Mouse (Mus musculus): ENCODE results near the gene Tmem185b. TPM values are rescaled to one million over a fixed set of nuclear protein-coding genes. Genes with fewer than 3 reads are reported as not detected.

Tmem185b gene
- total RNA-seq, 2 experiments from 2014 or later = 15.4 to 19.8 TPM

DNA sequence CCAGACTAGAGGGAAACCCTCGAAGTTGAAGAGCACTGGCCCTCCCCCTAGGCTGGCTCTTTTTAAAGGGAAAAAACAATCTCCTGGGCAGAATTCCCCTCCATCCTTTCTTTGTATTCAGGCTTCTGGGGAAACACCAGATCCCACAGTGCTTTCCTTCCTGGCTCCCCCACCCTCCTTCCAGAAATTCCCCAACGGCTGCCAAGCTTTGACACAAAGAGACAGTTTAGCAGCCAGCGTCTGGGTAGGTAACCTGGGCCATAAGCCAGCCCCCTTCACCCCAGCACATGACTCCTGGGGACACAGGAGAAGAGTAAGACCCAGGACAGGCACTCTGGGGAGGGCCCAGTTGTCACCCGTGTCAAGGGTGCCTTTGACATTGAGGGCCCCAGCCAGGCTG, 17.4 kb upstream of the Tmem185b start:
- DNase-seq (ENCODE audit: low spot score in 2 of 2) = no peak
- TF ChIP-seq CTCF (conservative IDR thresholded peaks at IDR 0.05) = no peak
- Histone ChIP-seq H3K4me3 (no peak overlapping the region), H3K27ac (no peak overlapping the region)

DNA sequence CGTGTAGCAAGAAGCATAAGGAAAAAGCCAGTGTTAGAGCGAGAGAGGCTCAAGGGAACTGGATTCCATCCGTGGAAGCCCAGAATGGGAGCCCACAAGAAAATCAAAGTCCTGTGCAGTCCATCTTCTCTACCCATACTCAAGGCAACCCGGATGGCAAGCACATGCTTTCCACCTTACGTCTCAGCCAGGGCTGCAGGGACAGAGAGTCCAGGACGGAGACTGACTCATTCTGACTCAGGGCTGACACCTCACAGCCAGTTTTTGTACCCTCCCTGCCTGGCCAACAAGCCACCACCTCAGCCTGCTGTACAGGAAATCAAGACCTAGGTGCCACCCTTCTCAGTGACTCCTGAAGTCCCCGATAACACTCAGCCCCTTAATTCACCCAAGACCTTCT, 16.5 kb upstream of the Tmem185b start:
- no peak overlapping the region for H3K4me3 ChIP-seq
- H3K27ac ChIP-seq = no peak overlapping the region
- DNase-seq (ENCODE audit: low spot score in 2 of 2) = no peak
- no peak for TF ChIP-seq CTCF (conservative IDR thresholded peaks at IDR 0.05)

GRCm38 (mm10) chr1:119510409-119510808, 15.6 kb upstream of the Tmem185b start:
- no peak for DNase-seq (ENCODE audit: low spot score in 2 of 2)
- H3K4me3 ChIP-seq = no peak overlapping the region
- TF ChIP-seq CTCF (conservative IDR thresholded peaks at IDR 0.05) = no peak
- H3K27ac ChIP-seq = no peak overlapping the region

DNA sequence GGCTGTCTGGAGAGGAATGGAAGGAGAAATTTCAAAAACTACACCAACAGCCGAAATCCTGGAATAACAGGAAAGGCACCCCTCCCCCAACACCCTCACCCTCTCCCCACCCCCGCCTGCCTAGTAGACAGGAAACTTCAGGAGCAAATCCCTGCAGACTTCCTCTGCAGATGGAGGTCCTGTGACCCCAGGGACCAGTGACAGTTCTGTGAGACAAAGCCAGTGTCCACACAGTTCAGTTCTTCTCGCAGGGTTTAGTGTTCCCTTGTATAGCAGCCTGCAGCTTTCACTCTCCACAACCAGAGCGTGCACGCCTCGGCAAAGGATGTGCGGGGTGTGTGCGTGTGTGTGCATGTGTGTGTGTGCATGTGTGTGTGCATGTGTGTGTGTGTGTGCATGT, 15.1 kb upstream of the Tmem185b start:
- TF ChIP-seq CTCF (conservative IDR thresholded peaks at IDR 0.05) = no peak
- Histone ChIP-seq H3K27ac (no peak overlapping the region), H3K4me3 (no peak overlapping the region)
- no peak for DNase-seq (ENCODE audit: low spot score in 2 of 2)

DNA sequence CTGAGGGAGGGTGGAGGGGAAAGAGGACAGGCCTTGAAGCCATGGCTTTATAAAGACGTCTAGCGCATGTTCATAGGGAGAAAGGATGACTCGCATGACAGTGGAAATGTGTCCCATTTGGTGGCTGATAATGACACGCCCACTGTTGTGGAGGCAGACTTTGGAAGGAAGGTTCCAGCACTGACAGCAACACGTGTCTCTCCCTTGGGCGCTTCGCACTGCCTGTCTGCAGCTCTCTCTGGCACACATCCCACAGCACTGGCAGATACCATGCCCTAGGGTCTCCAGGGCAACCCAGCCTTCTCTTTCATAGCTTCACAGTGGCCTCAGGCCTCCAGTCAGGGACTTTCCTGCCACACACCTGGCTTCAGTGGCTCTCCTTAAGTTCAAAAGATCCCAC, 7.9 kb upstream of the Tmem185b start:
- no peak overlapping the region for H3K4me3 ChIP-seq
- H3K27ac ChIP-seq = no peak overlapping the region
- no peak for TF ChIP-seq CTCF (conservative IDR thresholded peaks at IDR 0.05)
- no peak for DNase-seq (ENCODE audit: low spot score in 2 of 2)

GRCm38 (mm10) chr1:119518786-119519185, 7.2 kb upstream of the Tmem185b start:
- H3K4me3 ChIP-seq = no peak overlapping the region
- DNase-seq (ENCODE audit: low spot score in 2 of 2) = no peak
- TF ChIP-seq CTCF (conservative IDR thresholded peaks at IDR 0.05) = no peak
- no peak overlapping the region for H3K27ac ChIP-seq

DNA sequence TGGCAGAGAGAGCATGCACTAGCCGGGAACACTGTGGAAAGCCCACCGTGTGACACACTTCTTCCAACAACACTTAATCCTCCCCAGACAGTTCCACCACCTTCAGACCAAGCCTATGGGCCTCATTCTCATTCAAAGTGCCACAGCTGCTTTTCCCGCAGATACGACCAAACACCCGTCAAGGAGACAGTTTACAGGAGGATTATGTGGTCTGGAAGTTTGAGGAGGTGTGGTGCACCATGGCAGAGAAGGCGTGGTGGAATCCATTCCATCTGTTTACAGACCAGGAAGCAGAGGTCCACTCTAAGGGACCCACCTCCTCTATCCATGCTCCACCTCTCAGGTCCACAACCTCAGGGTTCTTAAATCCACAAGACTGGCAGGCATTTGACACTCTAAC, 6.7 kb upstream of the Tmem185b start:
- no peak overlapping the region for H3K4me3 ChIP-seq
- no peak for TF ChIP-seq CTCF (conservative IDR thresholded peaks at IDR 0.05)
- no peak overlapping the region for H3K27ac ChIP-seq
- no peak for DNase-seq (ENCODE audit: low spot score in 2 of 2)

- Histone ChIP-seq H3K4me3 (no peak overlapping the region), H3K27ac (no peak overlapping the region)
- DNase-seq (ENCODE audit: low spot score in 2 of 2) = no peak
- no peak for TF ChIP-seq CTCF (conservative IDR thresholded peaks at IDR 0.05)
Observed at GRCm38 (mm10) chr1:119521029-119521428, 4.9 kb upstream of the Tmem185b start.

GRCm38 (mm10) chr1:119521681-119522080, 4.3 kb upstream of the Tmem185b start:
- TF ChIP-seq CTCF (conservative IDR thresholded peaks at IDR 0.05) = no peak
- Histone ChIP-seq H3K4me3 (no peak overlapping the region), H3K27ac (no peak overlapping the region)
- DNase-seq (ENCODE audit: low spot score in 2 of 2) = no peak

DNA sequence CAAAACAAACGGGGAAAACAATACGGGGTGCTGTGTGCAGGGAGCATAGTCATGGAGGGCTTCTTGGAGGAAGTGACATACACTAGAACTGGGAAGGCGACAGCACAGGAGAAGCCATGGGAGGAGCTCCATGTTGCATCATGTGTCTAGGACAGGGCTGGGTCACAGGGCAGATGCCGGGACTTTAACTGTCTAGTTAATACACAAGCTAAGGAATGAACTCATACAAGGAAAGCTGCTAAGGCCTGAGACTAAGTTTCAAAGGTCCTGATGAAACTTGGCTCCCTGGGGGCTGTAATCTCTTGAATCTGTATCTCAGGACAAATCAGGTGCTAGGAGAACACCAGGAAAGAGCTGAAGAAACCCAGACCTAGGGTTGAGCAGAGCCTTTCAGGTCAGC, 3.2 kb upstream of the Tmem185b start:
- no peak for DNase-seq (ENCODE audit: low spot score in 2 of 2)
- Histone ChIP-seq H3K4me3 (no peak overlapping the region), H3K27ac (no peak overlapping the region)
- TF ChIP-seq CTCF (conservative IDR thresholded peaks at IDR 0.05) = no peak

DNA sequence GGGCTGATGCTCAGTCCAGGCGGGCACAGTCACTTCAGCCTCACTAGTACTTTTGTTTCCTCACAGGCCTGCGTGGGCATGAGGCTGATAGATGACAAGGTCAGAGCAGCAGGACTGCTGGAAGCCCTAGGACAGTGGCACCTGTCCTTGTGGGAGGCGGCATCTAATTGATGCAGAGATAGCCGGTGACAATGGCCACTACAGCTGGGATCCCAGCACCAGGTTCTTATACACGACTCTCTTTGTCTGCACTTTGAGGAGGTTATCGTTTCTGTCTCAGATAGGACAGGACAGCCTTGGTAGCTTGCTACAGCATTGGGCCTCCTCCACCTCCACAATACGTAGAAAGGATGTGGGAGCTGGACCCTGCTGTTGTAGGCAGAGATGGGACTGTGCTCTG, 2.6 kb upstream of the Tmem185b start:
- no peak overlapping the region for H3K4me3 ChIP-seq
- H3K27ac ChIP-seq = no peak overlapping the region
- no peak for DNase-seq (ENCODE audit: low spot score in 2 of 2)
- TF ChIP-seq CTCF (conservative IDR thresholded peaks at IDR 0.05) = no peak

- Histone ChIP-seq H3K27ac (no peak overlapping the region), H3K4me3 (no peak overlapping the region)
- no peak for DNase-seq (ENCODE audit: low spot score in 2 of 2)
- no peak for TF ChIP-seq CTCF (conservative IDR thresholded peaks at IDR 0.05)
Observed at GRCm38 (mm10) chr1:119523826-119524225, 2.1 kb upstream of the Tmem185b start.

GRCm38 (mm10) chr1:119525004-119525444, 936 bp upstream of the Tmem185b start:
- peak; percentile 39 for TF ChIP-seq CTCF (conservative IDR thresholded peaks at IDR 0.05)
- H3K27ac ChIP-seq = peak overlapping the region; percentile 94
- peak in 1 of 2 experiments; percentile 50 for DNase-seq (ENCODE audit: low spot score in 2 of 2)
- H3K4me3 ChIP-seq = peak overlapping the region; percentile 96

DNA sequence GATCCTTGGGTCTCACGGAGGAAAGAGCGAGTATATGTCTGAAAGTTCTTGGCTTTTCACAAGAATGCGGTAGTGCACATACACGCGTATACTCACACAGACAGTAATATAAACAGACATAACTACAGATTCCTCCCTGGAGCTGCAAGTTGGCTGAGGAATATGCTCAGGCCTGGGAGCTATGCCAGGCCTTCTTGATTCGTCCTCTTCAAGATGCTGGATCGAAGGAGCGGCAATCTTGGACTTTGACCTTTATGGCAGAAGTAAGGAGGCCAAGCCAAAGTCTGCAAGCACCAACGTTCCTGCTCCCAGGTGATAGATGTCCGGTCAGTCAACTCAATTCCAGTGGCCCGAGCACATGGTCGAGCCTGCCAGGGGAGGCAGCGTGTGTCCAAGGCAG, 5.0 kb downstream of the Tmem185b start:
- no peak for DNase-seq (ENCODE audit: low spot score in 2 of 2)
- no peak for TF ChIP-seq CTCF (conservative IDR thresholded peaks at IDR 0.05)

DNA sequence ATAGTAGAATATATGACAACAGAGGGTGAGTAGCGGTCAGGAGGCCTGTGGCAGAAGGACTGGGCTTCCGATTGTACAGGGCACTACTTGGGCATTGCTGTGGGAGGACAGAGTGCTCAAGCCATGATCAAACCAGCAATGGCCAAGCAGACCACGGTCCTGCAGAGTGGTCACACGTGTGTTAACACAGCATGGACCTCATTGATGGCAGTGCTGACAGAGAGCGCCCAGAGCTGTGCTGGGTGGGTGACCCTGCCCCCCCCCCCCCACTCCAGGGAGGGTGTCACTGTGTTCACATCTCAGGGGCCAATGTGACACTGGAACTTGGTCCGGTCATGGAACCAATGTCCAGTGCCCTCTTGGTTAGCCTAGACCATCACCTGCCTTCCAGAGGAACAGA, 6.2 kb downstream of the Tmem185b start:
- H3K4me3 ChIP-seq = no peak overlapping the region
- no peak for TF ChIP-seq CTCF (conservative IDR thresholded peaks at IDR 0.05)
- DNase-seq (ENCODE audit: low spot score in 2 of 2) = no peak
- H3K27ac ChIP-seq = no peak overlapping the region

More for the DNA sequence above, 5.0 kb downstream of the Tmem185b start:
- Histone ChIP-seq H3K27ac (no peak overlapping the region), H3K4me3 (no peak overlapping the region)

Data from layer of hippocampus, adult 2 months (tissue).